Mouse (Mus musculus) midbrain, embryonic 14.5 days (tissue): ENCODE data around the gene Acot2. TPM values are rescaled to one million over a fixed set of nuclear protein-coding genes. Genes with fewer than 3 reads are reported as not detected.
"Not testable (repeated sequence)": the region's sequence is repeated elsewhere in the genome, so short reads cannot be mapped to it uniquely, and the experiment has no call there.

Experiments used
- ATAC-seq: fragments of 200-750 bp; cut with Nextera tagmentation; 2 replicates; pipeline ENCODE4 v1.8.0; 2017; ENCODE audit warnings: moderate number of reproducible peaks, moderate library complexity; ENCODE audit not compliant: low FRiP score, low TSS enrichment
- DNase-seq: peaks from one replicate; pipeline ENCODE4 v3.0.0-alpha.2; 2015
- H3K27ac ChIP-seq: fragments of 300-500 bp; sonication (generic); replicated peaks from 2 replicates; pipeline ENCODE4 v1.5.1; 2014; ENCODE audit warnings: mild to moderate bottlenecking, low read depth, low read length, moderate library complexity
- H3K27me3 ChIP-seq: fragments of 300-500 bp; sonication (generic); 2 replicates; pipeline ENCODE4 v1.6.1; 2014; ENCODE audit warnings: low read length, control low read depth, mixed read lengths; ENCODE audit not compliant: control insufficient read depth, insufficient read depth
- H3K36me3 ChIP-seq: fragments of 300-500 bp; sonication (generic); 2 replicates; pipeline ENCODE4 v1.6.1; 2014; ENCODE audit warnings: low read length, control low read depth; ENCODE audit not compliant: control insufficient read depth, insufficient read depth
- H3K4me1 ChIP-seq: fragments of 300-500 bp; sonication (generic); 2 replicates; pipeline ENCODE4 v1.6.1; 2014; ENCODE audit warnings: mild to moderate bottlenecking, antibody characterized with exemption, low read length, control low read depth; ENCODE audit not compliant: control insufficient read depth, insufficient read depth
- H3K4me2 ChIP-seq: fragments of 300-500 bp; sonication (generic); 2 replicates; pipeline ENCODE4 v1.6.1; 2014; ENCODE audit warnings: mild to moderate bottlenecking, low read length, moderate library complexity
- H3K4me3 ChIP-seq: fragments of 300-500 bp; sonication (generic); replicated peaks from 2 replicates; pipeline ENCODE4 v1.5.1; 2014; ENCODE audit warnings: low read depth, low read length
- H3K9ac ChIP-seq: fragments of 300-500 bp; sonication (generic); replicated peaks from 2 replicates; pipeline ENCODE4 v1.6.1; 2014; ENCODE audit warnings: mild to moderate bottlenecking, low read length, moderate library complexity
- H3K9me3 ChIP-seq: fragments of 300-500 bp; sonication (generic); 2 replicates; pipeline ENCODE4 v1.6.1; 2016; ENCODE audit warnings: low read length, control low read depth, mixed read lengths; ENCODE audit not compliant: control insufficient read depth
- WGBS: fragments of 180-500 bp; shearing (Covaris S2); extraction: QIAGEN DNeasy Blood & Tissue Kit; methylation state at CpG from one replicate; pipeline ENCODE4 v1.1.7; 2014; 5-methylcytosine and 5-hydroxymethylcytosine counted together
- polyA plus RNA-seq: library from polyadenylated mRNA; unstranded; fragments of >200 nt; fragmentation: Nextera tagmentation; extraction: Ambion mirVana; gene quantifications from 2 replicates; pipeline ENCODE4 v1.2.1, GENCODE M21; 2014

Acot2 gene
- polyA plus RNA-seq, 1 experiment from 2014 or later: 9.2 TPM

DNA sequence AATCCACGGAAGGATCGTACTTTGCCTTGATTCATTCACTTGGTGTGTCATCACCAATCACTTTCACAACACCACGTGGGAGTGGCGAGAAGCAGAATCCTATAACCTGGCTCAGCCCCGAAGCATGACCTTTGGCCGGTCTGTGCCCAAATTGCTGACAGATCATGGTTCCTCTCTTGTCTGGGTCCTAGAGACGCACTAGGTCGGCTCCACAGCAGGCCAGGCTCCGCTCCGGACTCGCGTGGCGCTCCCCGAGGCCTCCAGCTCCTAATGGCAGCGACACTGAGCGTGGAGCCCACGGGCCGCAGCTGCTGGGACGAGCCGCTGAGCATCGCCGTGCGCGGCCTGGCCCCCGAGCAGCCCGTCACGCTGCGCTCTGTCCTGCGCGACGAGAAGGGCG, 50.6 kb downstream of the Acot2 start, which contains the start of gene Acot4:
Gene Acot4 (plus strand): TSS at position 139 of the 400 bp plus-strand sequence.
- ATAC-seq, H3K27me3 ChIP-seq, H3K9me3 ChIP-seq, H3K27ac ChIP-seq, H3K4me1 ChIP-seq, H3K36me3 ChIP-seq: not testable (repeated sequence)
- Histone ChIP-seq H3K4me2 (peak within 1 kb of the TSS; percentile 58), H3K4me3 (peak within 1 kb of the TSS; percentile 43), H3K9ac (peak within 1 kb of the TSS; percentile 51)
- peak; percentile 33 for DNase-seq
- 6% methylated on average over 32 of the region's 32 CpGs for WGBS

DNA sequence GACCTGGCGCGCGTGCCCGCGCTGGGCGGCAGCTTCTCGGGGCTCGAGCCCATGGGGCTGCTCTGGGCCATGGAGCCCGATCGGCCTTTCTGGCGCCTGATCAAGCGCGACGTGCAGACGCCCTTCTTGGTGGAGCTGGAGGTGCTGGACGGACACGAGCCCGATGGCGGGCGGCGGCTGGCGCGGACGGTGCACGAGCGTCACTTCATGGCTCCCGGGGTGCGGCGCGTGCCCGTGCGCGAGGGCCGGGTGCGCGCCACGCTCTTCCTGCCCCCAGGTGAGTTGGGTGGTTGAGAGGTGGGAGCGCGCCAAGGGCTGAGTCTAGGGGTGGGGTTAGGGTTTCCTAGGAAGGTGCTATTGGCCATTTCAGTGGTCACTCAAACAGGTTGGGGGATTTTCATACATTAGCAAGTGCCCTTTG, 51.0 kb downstream of the Acot2 start, which contains the start of gene Gm49366:
Gene Gm49366 (plus strand): TSS at position 245 of the 421 bp plus-strand sequence.
- not testable (repeated sequence) for H3K9me3 ChIP-seq, H3K36me3 ChIP-seq, H3K4me1 ChIP-seq, H3K27ac ChIP-seq, ATAC-seq, H3K27me3 ChIP-seq
- Histone ChIP-seq H3K4me2 (peak within 1 kb of the TSS; percentile 58), H3K4me3 (peak within 1 kb of the TSS; percentile 43), H3K9ac (peak within 1 kb of the TSS; percentile 51)
- DNase-seq: peak; percentile 56
- 1% methylated on average over 39 of the region's 39 CpGs for WGBS

DNA sequence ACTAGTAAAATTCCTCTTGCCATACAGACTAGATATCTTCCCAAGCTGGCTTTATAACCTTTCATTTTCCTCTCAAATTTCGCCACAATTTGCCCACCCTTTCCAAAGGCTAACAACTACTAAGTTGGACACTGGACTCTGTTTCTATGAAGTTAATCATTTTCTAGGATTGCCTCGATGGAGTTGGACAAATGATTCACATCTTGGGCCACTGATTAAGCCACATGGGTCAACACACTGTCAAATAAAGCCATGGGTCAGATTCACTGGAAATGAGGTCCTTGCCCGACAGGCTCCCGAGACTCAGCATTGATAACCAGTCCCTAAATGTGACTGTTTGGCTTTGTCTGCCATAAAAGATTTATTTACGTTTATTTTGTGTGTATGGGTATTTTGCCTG, 54.6 kb downstream of the Acot2 start:
- H3K27ac ChIP-seq: no peak overlapping the region
- no peak for DNase-seq
- WGBS: 90% methylated on average over 5 of the region's 5 CpGs

More for the DNA sequence above, 54.6 kb downstream of the Acot2 start:
- Histone ChIP-seq H3K4me1 (no peaks in the 10 kb centered on the region), H3K36me3 (no peaks in the 10 kb centered on the region), H3K9me3 (no peaks in the 10 kb centered on the region), H3K9ac (no peak overlapping the region), H3K4me2 (no peak overlapping the region), H3K4me3 (no peak overlapping the region), H3K27me3 (no peaks in the 10 kb centered on the region)
- no peak for ATAC-seq

Other genes with a start within 250 kb of the Acot2 start
- 0.11 and 0.24 TPM in 2 replicates for gene Papln, start 224.2 kb upstream of the Acot2 start, polyA plus RNA-seq
- gene Numb, start 65.9 kb upstream of the Acot2 start, polyA plus RNA-seq: 13.0 and 20.6 TPM in 2 replicates
- gene Riox1, start 37.3 kb upstream of the Acot2 start, polyA plus RNA-seq: 11.5 and 11.7 TPM in 2 replicates
- gene Heatr4, start 3.0 kb upstream of the Acot2 start, polyA plus RNA-seq: not detected in 2 replicates
- gene Acot1, start 21.6 kb downstream of the Acot2 start, polyA plus RNA-seq: 98.3 and 108 TPM in 2 replicates
- 0.18 and 0.62 TPM in 2 replicates for gene Acot4, start 50.5 kb downstream of the Acot2 start, polyA plus RNA-seq
- gene Gm49366, start 51.1 kb downstream of the Acot2 start, polyA plus RNA-seq: not detected in 2 replicates
- 0.88 and 1.2 TPM in 2 replicates for gene Acot3, start 64.3 kb downstream of the Acot2 start, polyA plus RNA-seq
- gene Acot5, start 81.5 kb downstream of the Acot2 start, polyA plus RNA-seq: not detected in 2 replicates
- gene Acot6, start 112.8 kb downstream of the Acot2 start, polyA plus RNA-seq: 1.5 and 1.9 TPM in 2 replicates
- gene Dnal1, start 126.5 kb downstream of the Acot2 start, polyA plus RNA-seq: 7.0 and 7.8 TPM in 2 replicates
- 5.4 and 6.2 TPM in 2 replicates for gene Pnma1, start 160.6 kb downstream of the Acot2 start, polyA plus RNA-seq
- gene Elmsan1, start 231.0 kb downstream of the Acot2 start, polyA plus RNA-seq: 2.7 and 4.3 TPM in 2 replicates